Mouse (Mus musculus) liver, embryonic 12.5 days (tissue): ENCODE results near the gene Hadh. TPM values are rescaled to one million over a fixed set of nuclear protein-coding genes. Genes with fewer than 3 reads are reported as not detected.

ENCODE experiments used
- ATAC-seq: fragments of 200-750 bp; cut with Nextera tagmentation; 2 replicates; pipeline ENCODE4 v1.8.0; 2017; ENCODE audit warnings: moderate number of reproducible peaks, mild to moderate bottlenecking, moderate library complexity
- H3K27ac ChIP-seq: fragments of 300-500 bp; sonication (generic); 2 replicates; pipeline ENCODE4 v1.5.1; 2016; ENCODE audit warnings: mild to moderate bottlenecking
- H3K27me3 ChIP-seq: fragments of 300-500 bp; sonication (generic); replicated peaks from 2 replicates; pipeline ENCODE4 v1.6.1; 2016; ENCODE audit warnings: mild to moderate bottlenecking, moderate library complexity
- H3K36me3 ChIP-seq: fragments of 300-500 bp; sonication (generic); 2 replicates; pipeline ENCODE4 v1.6.1; 2016; ENCODE audit warnings: mild to moderate bottlenecking, moderate library complexity
- H3K4me1 ChIP-seq: fragments of 300-500 bp; sonication (generic); 2 replicates; pipeline ENCODE4 v1.6.1; 2016
- H3K4me2 ChIP-seq: fragments of 300-500 bp; sonication (generic); 2 replicates; pipeline ENCODE4 v1.6.1; 2016; ENCODE audit warnings: mild to moderate bottlenecking, moderate library complexity
- H3K4me3 ChIP-seq: fragments of 300-500 bp; sonication (generic); 2 replicates; pipeline ENCODE4 v1.5.1; 2016; ENCODE audit warnings: mild to moderate bottlenecking, moderate library complexity
- H3K9ac ChIP-seq: fragments of 300-500 bp; sonication (generic); 2 replicates; pipeline ENCODE4 v1.6.1; 2016; ENCODE audit warnings: mild to moderate bottlenecking, moderate library complexity
- H3K9me3 ChIP-seq: fragments of 300-500 bp; sonication (generic); replicated peaks from 2 replicates; pipeline ENCODE4 v1.6.1; 2016; ENCODE audit warnings: mild to moderate bottlenecking, moderate library complexity
- WGBS: fragments of 180-500 bp; shearing (Covaris S2); methylation state at CpG from one replicate; pipeline ENCODE4 v1.1.7; 2016; ENCODE audit not compliant: insufficient replicate concordance; 5-methylcytosine and 5-hydroxymethylcytosine counted together
- polyA plus RNA-seq: library from polyadenylated mRNA; unstranded; fragments of >200 nt; fragmentation: Nextera tagmentation; extraction: Ambion mirVana; gene quantifications from 2 replicates; pipeline ENCODE4 v1.2.1, GENCODE M21; 2016

The Hadh gene
- polyA plus RNA-seq, 1 experiment from 2014 or later, result 74.3 TPM

GRCm38 (mm10) chr3:131266366-131267050 lies 5.4 kb downstream of the Hadh start:
- Histone ChIP-seq H3K4me1 (peaks cover 28% of the 10 kb centered on the region), H3K9me3 (no peaks in the 10 kb centered on the region), H3K9ac (no peak overlapping the region), H3K4me2 (no peak overlapping the region), H3K27ac (no peak overlapping the region), H3K36me3 (peaks cover 19% of the 10 kb centered on the region), H3K4me3 (no peak overlapping the region), H3K27me3 (no peaks in the 10 kb centered on the region)
- no peak for ATAC-seq
- 79% methylated on average over 3 of the region's 3 CpGs for WGBS

- Histone ChIP-seq H3K4me3 (no peak overlapping the region), H3K9ac (no peak overlapping the region), H3K27me3 (no peaks in the 10 kb centered on the region), H3K36me3 (peaks cover 29% of the 10 kb centered on the region), H3K9me3 (no peaks in the 10 kb centered on the region), H3K4me2 (no peak overlapping the region), H3K4me1 (peaks cover 18% of the 10 kb centered on the region), H3K27ac (no peak overlapping the region)
- ATAC-seq, result no peak
- 71% methylated on average over 8 of the region's 8 CpGs for WGBS
Measured at GRCm38 (mm10) chr3:131265516-131265915, 6.4 kb downstream of the Hadh start.

- Histone ChIP-seq H3K27me3 (no peaks in the 10 kb centered on the region), H3K36me3 (peaks cover 29% of the 10 kb centered on the region), H3K4me2 (no peak overlapping the region), H3K4me1 (peaks cover 13% of the 10 kb centered on the region), H3K4me3 (no peak overlapping the region), H3K9me3 (no peaks in the 10 kb centered on the region), H3K9ac (no peak overlapping the region), H3K27ac (no peak overlapping the region)
- peak; percentile 40; the same call in 1 of the 2 replicates for ATAC-seq
- WGBS, result 72% methylated on average over 15 of the region's 15 CpGs
Measured at GRCm38 (mm10) chr3:131263766-131264486, 8.0 kb downstream of the Hadh start.

GRCm38 (mm10) chr3:131260418-131260817 lies 11.5 kb downstream of the Hadh start:
- WGBS, result 79% methylated on average over 6 of the region's 6 CpGs

GRCm38 (mm10) chr3:131259392-131259965 lies 12.4 kb downstream of the Hadh start:
- no peak overlapping the region for H3K27ac ChIP-seq
- no peak for ATAC-seq

More at GRCm38 (mm10) chr3:131260418-131260817, 11.5 kb downstream of the Hadh start:
- no peak for ATAC-seq
- Histone ChIP-seq H3K4me2 (no peak overlapping the region), H3K9me3 (no peaks in the 10 kb centered on the region), H3K4me1 (peaks cover 13% of the 10 kb centered on the region; the same call in 1 of the 2 replicates), H3K9ac (no peak overlapping the region), H3K36me3 (peaks cover 33% of the 10 kb centered on the region), H3K27ac (no peak overlapping the region), H3K4me3 (no peak overlapping the region), H3K27me3 (no peaks in the 10 kb centered on the region)

GRCm38 (mm10) chr3:131258921-131259320 lies 13.0 kb downstream of the Hadh start:
- no peak overlapping the region for H3K9ac ChIP-seq
- no peak for ATAC-seq
- no peak overlapping the region for H3K4me2 ChIP-seq
- 0 out of 2 replicates have a peak, but pooled peaks cover 6% of the 10 kb centered on the region for H3K4me1 ChIP-seq
- 75% methylated on average over 3 of the region's 3 CpGs for WGBS
- H3K27ac ChIP-seq, result no peak overlapping the region
- H3K9me3 ChIP-seq, result no peaks in the 10 kb centered on the region
- H3K36me3 ChIP-seq, result peaks cover 39% of the 10 kb centered on the region
- no peak overlapping the region for H3K4me3 ChIP-seq
- no peaks in the 10 kb centered on the region for H3K27me3 ChIP-seq

More at GRCm38 (mm10) chr3:131259392-131259965, 12.4 kb downstream of the Hadh start:
- Histone ChIP-seq H3K4me2 (no peak overlapping the region), H3K4me1 (0 out of 2 replicates have a peak, but pooled peaks cover 6% of the 10 kb centered on the region), H3K9ac (no peak overlapping the region), H3K36me3 (peaks cover 34% of the 10 kb centered on the region), H3K4me3 (no peak overlapping the region), H3K9me3 (no peaks in the 10 kb centered on the region), H3K27me3 (no peaks in the 10 kb centered on the region)
- 84% methylated on average over 9 of the region's 9 CpGs for WGBS

- no peak for ATAC-seq
- Histone ChIP-seq H3K4me3 (no peak overlapping the region), H3K4me2 (no peak overlapping the region), H3K27me3 (no peaks in the 10 kb centered on the region), H3K9me3 (no peaks in the 10 kb centered on the region), H3K27ac (no peak overlapping the region), H3K9ac (no peak overlapping the region), H3K4me1 (0 out of 2 replicates have a peak, but pooled peaks cover 7% of the 10 kb centered on the region), H3K36me3 (peaks cover 21% of the 10 kb centered on the region)
- 67% methylated on average over 3 of the region's 3 CpGs for whole genome bisulfite sequencing
Measured at GRCm38 (mm10) chr3:131255399-131255981, 16.4 kb downstream of the Hadh start.

GRCm38 (mm10) chr3:131254991-131255390 lies 16.9 kb downstream of the Hadh start:
- no peak overlapping the region for H3K27ac ChIP-seq
- no peak for ATAC-seq
- whole genome bisulfite sequencing, result 79% methylated on average over 4 of the region's 4 CpGs
- 0 out of 2 replicates have a peak, but pooled peaks cover 9% of the 10 kb centered on the region for H3K4me1 ChIP-seq
- no peaks in the 10 kb centered on the region for H3K27me3 ChIP-seq
- H3K9ac ChIP-seq, result no peak overlapping the region
- no peaks in the 10 kb centered on the region for H3K9me3 ChIP-seq
- H3K4me3 ChIP-seq, result no peak overlapping the region
- H3K4me2 ChIP-seq, result no peak overlapping the region
- peaks cover 21% of the 10 kb centered on the region for H3K36me3 ChIP-seq

GRCm38 (mm10) chr3:131251601-131252000 lies 20.3 kb downstream of the Hadh start:
- H3K9ac ChIP-seq, result no peak overlapping the region
- no peak overlapping the region for H3K4me3 ChIP-seq
- 0 out of 2 replicates have a peak, but pooled peaks cover 11% of the 10 kb centered on the region for H3K4me1 ChIP-seq
- no peak overlapping the region for H3K27ac ChIP-seq
- no peaks in the 10 kb centered on the region for H3K27me3 ChIP-seq
- WGBS, result 77% methylated on average over 7 of the region's 7 CpGs
- no peaks in the 10 kb centered on the region for H3K9me3 ChIP-seq
- H3K36me3 ChIP-seq, result peaks cover 42% of the 10 kb centered on the region
- no peak overlapping the region for H3K4me2 ChIP-seq
- ATAC-seq, result no peak

GRCm38 (mm10) chr3:131250978-131251377 lies 20.9 kb downstream of the Hadh start:
- 90% methylated on average over 13 of the region's 13 CpGs for WGBS
- 0 out of 2 replicates have a peak, but pooled peaks cover 11% of the 10 kb centered on the region for H3K4me1 ChIP-seq
- H3K4me2 ChIP-seq, result no peak overlapping the region
- no peak overlapping the region for H3K4me3 ChIP-seq
- H3K9me3 ChIP-seq, result no peaks in the 10 kb centered on the region
- ATAC-seq, result no peak
- no peaks in the 10 kb centered on the region for H3K27me3 ChIP-seq
- H3K27ac ChIP-seq, result no peak overlapping the region
- H3K9ac ChIP-seq, result no peak overlapping the region
- H3K36me3 ChIP-seq, result peaks cover 45% of the 10 kb centered on the region

- no peak overlapping the region for H3K27ac ChIP-seq
Measured at GRCm38 (mm10) chr3:131250283-131250682, 21.6 kb downstream of the Hadh start.

More at GRCm38 (mm10) chr3:131250283-131250682, 21.6 kb downstream of the Hadh start:
- H3K4me1 ChIP-seq, result 0 out of 2 replicates have a peak, but pooled peaks cover 6% of the 10 kb centered on the region
- WGBS, result 51% methylated on average over 2 of the region's 2 CpGs
- H3K27me3 ChIP-seq, result no peaks in the 10 kb centered on the region
- H3K4me3 ChIP-seq, result no peak overlapping the region
- ATAC-seq, result no peak
- H3K9ac ChIP-seq, result no peak overlapping the region
- H3K4me2 ChIP-seq, result no peak overlapping the region
- H3K9me3 ChIP-seq, result no peaks in the 10 kb centered on the region
- peaks cover 44% of the 10 kb centered on the region for H3K36me3 ChIP-seq
